Comparison of ENCODE assay signal across 8 mouse cellular contexts in the genomic region with DNA sequence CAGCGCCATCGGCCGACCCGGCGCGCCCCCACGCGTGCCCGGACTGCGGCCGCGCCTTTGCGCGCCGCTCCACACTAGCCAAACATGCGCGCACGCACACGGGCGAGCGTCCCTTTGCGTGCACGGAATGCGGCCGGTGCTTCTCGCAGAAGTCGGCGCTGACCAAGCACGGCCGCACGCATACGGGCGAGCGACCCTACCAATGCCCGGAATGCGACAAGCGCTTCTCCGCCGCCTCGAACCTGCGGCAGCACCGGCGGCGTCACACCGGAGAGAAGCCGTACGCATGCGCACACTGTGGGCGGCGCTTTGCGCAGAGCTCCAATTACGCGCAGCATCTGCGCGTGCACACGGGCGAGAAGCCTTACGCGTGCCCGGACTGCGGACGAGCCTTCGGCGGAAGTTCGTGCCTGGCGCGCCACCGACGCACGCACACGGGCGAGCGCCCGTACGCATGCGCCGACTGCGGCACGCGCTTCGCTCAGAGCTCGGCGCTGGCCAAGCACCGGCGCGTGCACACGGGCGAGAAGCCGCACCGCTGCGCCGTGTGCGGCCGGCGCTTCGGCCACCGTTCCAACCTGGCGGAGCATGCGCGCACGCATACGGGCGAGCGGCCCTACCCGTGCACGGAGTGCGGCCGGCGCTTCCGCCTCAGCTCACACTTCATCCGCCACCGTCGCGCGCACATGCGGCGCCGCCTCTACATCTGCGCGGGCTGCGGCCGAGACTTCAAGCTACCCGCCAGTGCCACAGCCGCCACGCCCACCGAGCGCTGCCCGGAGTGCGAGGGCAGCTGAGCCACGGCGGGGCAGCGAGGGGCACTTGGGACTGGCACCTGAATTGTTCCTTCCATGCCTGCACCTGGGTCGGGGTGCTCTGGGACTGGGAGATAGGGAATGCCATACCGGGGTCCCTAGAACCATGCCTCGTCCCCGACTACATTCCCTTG. TPM values are rescaled to one million over a fixed set of nuclear protein-coding genes. Genes with fewer than 3 reads are reported as not detected.
A peak's percentile ranks its signal among the peaks of the same experiment; 100 is the strongest.
DNase-seq lines count a peak whose midpoint lies in the region; ATAC-seq and TF ChIP-seq lines count a peak whose summit lies in the region.

No protein-coding gene starts in this region.

- peak; percentile 95 for ATAC-seq in forebrain, embryonic 14.5 days
- ATAC-seq in liver, postnatal 0 days: peak; percentile 92
- ATAC-seq in neural tube, embryonic 13.5 days (ENCODE audit: low read depth): peak; percentile 95

- TF ChIP-seq EP300 in liver, postnatal 0 days (IDR thresholded peaks at IDR 0.05; ENCODE audit: low read depth): no peak

- H3K36me3 ChIP-seq in forebrain, embryonic 14.5 days (ENCODE audit: control insufficient read depth, insufficient read depth, low read length): peaks cover 42% of the 10 kb centered on the region
- peaks cover 15% of the 10 kb centered on the region for H3K36me3 ChIP-seq in liver, postnatal 0 days (replicated peaks; ENCODE audit: insufficient read depth, low read length)
- H3K36me3 ChIP-seq in neural tube, embryonic 13.5 days: peaks cover 23% of the 10 kb centered on the region

- 0 out of 2 replicates have a peak, but pooled peaks cover 4% of the 10 kb centered on the region for H3K4me1 ChIP-seq in forebrain, embryonic 14.5 days (ENCODE audit: control insufficient read depth, insufficient read depth, low read length)
- peaks cover 31% of the 10 kb centered on the region for H3K4me1 ChIP-seq in liver, postnatal 0 days (ENCODE audit: insufficient read depth)
- H3K4me1 ChIP-seq in neural tube, embryonic 13.5 days (replicated peaks): peaks cover 22% of the 10 kb centered on the region

- TF ChIP-seq CTCF in liver, postnatal 0 days (IDR thresholded peaks at IDR 0.05; ENCODE audit: low read depth): no peak

- H3K27ac ChIP-seq in forebrain, embryonic 14.5 days (ENCODE audit: low read depth, low read length): peak overlapping the region; percentile 93
- H3K27ac ChIP-seq in liver, postnatal 0 days (ENCODE audit: low read depth): peak overlapping the region; percentile 78
- peak overlapping the region; percentile 91 for H3K27ac ChIP-seq in neural tube, embryonic 13.5 days (replicated peaks)

- no peaks in the 10 kb centered on the region for H3K27me3 ChIP-seq in forebrain, embryonic 14.5 days (replicated peaks; ENCODE audit: control insufficient read depth, insufficient read depth, low read length)
- H3K27me3 ChIP-seq in liver, postnatal 0 days (ENCODE audit: insufficient read depth, low read length): no peaks in the 10 kb centered on the region
- H3K27me3 ChIP-seq in neural tube, embryonic 13.5 days: no peaks in the 10 kb centered on the region

- intact Hi-C loops in heart, postnatal 14 days (cut with DNase I): no loop called here

- 1% methylated on average over 130 of the region's 136 CpGs for WGBS in forebrain, embryonic 14.5 days
- WGBS in liver, postnatal 0 days (ENCODE audit: insufficient replicate concordance): under 1% methylated on average over 135 of the region's 136 CpGs
- WGBS in neural tube, embryonic 13.5 days: under 1% methylated on average over 136 of the region's 136 CpGs

- peak overlapping the region; percentile 49 for H3K4me3 ChIP-seq in forebrain, embryonic 14.5 days (ENCODE audit: low read depth, low read length)
- peak overlapping the region; percentile 68 for H3K4me3 ChIP-seq in liver, postnatal 0 days (ENCODE audit: low read depth, low read length)
- H3K4me3 ChIP-seq in neural tube, embryonic 13.5 days: peak overlapping the region; percentile 57

- peak overlapping the region; percentile 91 for H3K4me2 ChIP-seq in forebrain, embryonic 14.5 days (ENCODE audit: low read length)
- peak overlapping the region; percentile 96 for H3K4me2 ChIP-seq in liver, postnatal 0 days (ENCODE audit: low read depth, low read length)
- peak overlapping the region; percentile 89 for H3K4me2 ChIP-seq in neural tube, embryonic 13.5 days

- peak; percentile 99 for DNase-seq in ES-CJ7 (ENCODE audit: low read depth, low spot score)
- peak; percentile 96 for DNase-seq in cerebellum, adult 11 months
- peak; percentile 99 for DNase-seq in forebrain, embryonic 14.5 days (ENCODE audit: low spot score)
- peak; percentile 96 to 97 for DNase-seq in heart, postnatal 14 days
- DNase-seq in layer of hippocampus, adult 11-12 months (ENCODE audit: low spot score): peak; percentile 94
- peak; percentile 95 for DNase-seq in liver, postnatal 0 days
- peak; percentile 96 for DNase-seq in telencephalon, adult 2 months (ENCODE audit: low read depth, low spot score)

- no peaks in the 10 kb centered on the region for H3K9me3 ChIP-seq in forebrain, embryonic 14.5 days (replicated peaks; ENCODE audit: control insufficient read depth, low read length)
- H3K9me3 ChIP-seq in liver, postnatal 0 days (ENCODE audit: low read length): no peaks in the 10 kb centered on the region
- no peaks in the 10 kb centered on the region for H3K9me3 ChIP-seq in neural tube, embryonic 13.5 days

- peak overlapping the region; percentile 78 for H3K9ac ChIP-seq in forebrain, embryonic 14.5 days (ENCODE audit: low read length)
- peak overlapping the region; percentile 65 for H3K9ac ChIP-seq in liver, postnatal 0 days (replicated peaks)
- H3K9ac ChIP-seq in neural tube, embryonic 13.5 days: peak overlapping the region; percentile 74

RNA-seq across cellular contexts. Expression of a gene that starts 6.4 kb away (rescaled TPM):
- 169 and 219 TPM in 2 replicates for polyA plus RNA-seq in forebrain, embryonic 14.5 days (2014; fragmentation: Nextera tagmentation; extraction: Ambion mirVana)
- 10 to 100 TPM; 38.4 to 46.7 TPM for total RNA-seq in heart, postnatal 14 days (2021)
- 96.8 and 107 TPM in 2 replicates for polyA plus RNA-seq in liver, postnatal 0 days (2015; fragmentation: Nextera tagmentation; extraction: Ambion mirVana)
- polyA plus RNA-seq in neural tube, embryonic 13.5 days (2015; fragmentation: Nextera tagmentation; extraction: Ambion mirVana): 102 and 110 TPM in 2 replicates

RNA-seq across cellular contexts. Expression of a gene that starts 10.0 kb away (rescaled TPM):
- 53.2 and 57.4 TPM in 2 replicates for polyA plus RNA-seq in forebrain, embryonic 14.5 days (2014; fragmentation: Nextera tagmentation; extraction: Ambion mirVana)
- 10 to 100 TPM; 17.8 to 21.3 TPM for total RNA-seq in heart, postnatal 14 days (2021)
- polyA plus RNA-seq in liver, postnatal 0 days (2015; fragmentation: Nextera tagmentation; extraction: Ambion mirVana): 15.5 and 17.8 TPM in 2 replicates
- polyA plus RNA-seq in neural tube, embryonic 13.5 days (2015; fragmentation: Nextera tagmentation; extraction: Ambion mirVana): 55.0 and 62.4 TPM in 2 replicates

RNA-seq across cellular contexts. Expression of a gene that starts 19.8 kb away (rescaled TPM):
- 59.4 and 62.5 TPM in 2 replicates for polyA plus RNA-seq in forebrain, embryonic 14.5 days (2014; fragmentation: Nextera tagmentation; extraction: Ambion mirVana)
- total RNA-seq in heart, postnatal 14 days (2021): 10 to 100 TPM; 29.3 to 30.2 TPM
- polyA plus RNA-seq in liver, postnatal 0 days (2015; fragmentation: Nextera tagmentation; extraction: Ambion mirVana): 712 and 714 TPM in 2 replicates
- polyA plus RNA-seq in neural tube, embryonic 13.5 days (2015; fragmentation: Nextera tagmentation; extraction: Ambion mirVana): 61.4 and 65.2 TPM in 2 replicates

RNA-seq across cellular contexts. Expression of a gene that starts 21.2 kb away (rescaled TPM):
- polyA plus RNA-seq in forebrain, embryonic 14.5 days (2014; fragmentation: Nextera tagmentation; extraction: Ambion mirVana): 11.3 and 15.1 TPM in 2 replicates
- 10 to 100 TPM in 1 of 2 experiments, 1 to 10 TPM in 1; 7.5 to 18.8 TPM for total RNA-seq in heart, postnatal 14 days (2021)
- 16.7 and 17.3 TPM in 2 replicates for polyA plus RNA-seq in liver, postnatal 0 days (2015; fragmentation: Nextera tagmentation; extraction: Ambion mirVana)
- 16.2 and 23.7 TPM in 2 replicates for polyA plus RNA-seq in neural tube, embryonic 13.5 days (2015; fragmentation: Nextera tagmentation; extraction: Ambion mirVana)

RNA-seq across cellular contexts. Expression of a gene that starts 21.2 kb away (rescaled TPM):
- polyA plus RNA-seq in forebrain, embryonic 14.5 days (2014; fragmentation: Nextera tagmentation; extraction: Ambion mirVana): 29.4 and 36.7 TPM in 2 replicates
- 1 to 10 TPM; 6.9 to 7.0 TPM for total RNA-seq in heart, postnatal 14 days (2021)
- polyA plus RNA-seq in liver, postnatal 0 days (2015; fragmentation: Nextera tagmentation; extraction: Ambion mirVana): 4.0 and 5.3 TPM in 2 replicates
- 54.7 and 58.0 TPM in 2 replicates for polyA plus RNA-seq in neural tube, embryonic 13.5 days (2015; fragmentation: Nextera tagmentation; extraction: Ambion mirVana)

Comparison
In these comparisons a context has a peak if more than half of its experiments do, and no peak if none do; other contexts are left out.
1. Peak in every context shown above with its lines: DNase-seq, ATAC-seq, H3K4me3 ChIP-seq and H3K27ac ChIP-seq.
2. RNA of a gene that starts 19.8 kb away (polyA plus RNA-seq): 712 to 714 TPM in liver, postnatal 0 days; 61.4 to 65.2 TPM in neural tube, embryonic 13.5 days and 59.4 to 62.5 TPM in forebrain, embryonic 14.5 days; every median in the first group is over 10 times any median in the second.